Comparison of ENCODE assay signal across 12 mouse cellular contexts in the genomic region with DNA sequence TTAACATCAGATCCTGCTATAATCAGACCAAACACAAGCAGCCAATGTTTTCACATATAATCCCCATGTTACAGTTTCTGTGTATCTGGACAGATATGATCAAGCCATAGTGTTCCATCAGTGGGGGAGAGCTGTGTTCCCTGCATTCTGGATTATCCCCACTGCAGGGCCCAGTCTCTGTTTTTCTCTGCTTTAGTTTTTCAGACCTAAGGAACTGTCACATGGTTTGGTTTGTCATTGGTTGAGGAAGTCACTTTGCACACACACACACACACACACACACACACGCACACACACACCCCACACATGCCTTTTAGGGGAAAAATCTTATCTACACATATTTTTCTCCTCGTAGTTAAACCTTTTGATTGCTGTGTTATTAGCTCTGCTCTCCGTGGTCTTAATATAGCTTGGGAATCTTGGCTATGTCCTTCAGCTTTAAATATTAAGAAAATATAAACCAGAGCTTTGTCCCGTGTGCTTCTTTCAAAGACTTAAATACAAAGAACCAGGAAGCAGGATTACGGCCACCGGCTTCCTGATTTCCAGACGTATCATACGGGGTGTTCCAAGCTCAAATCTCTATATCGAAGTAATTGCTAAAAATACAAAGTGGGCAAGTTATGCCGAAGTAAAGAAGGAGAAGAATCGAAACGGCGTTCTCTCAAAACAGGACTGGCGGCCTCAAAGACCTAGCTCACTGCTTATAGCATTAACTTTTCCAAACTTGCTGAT. TPM values are rescaled to one million over a fixed set of nuclear protein-coding genes. Genes with fewer than 3 reads are reported as not detected.
DNase-seq lines count a peak whose midpoint lies in the region; ATAC-seq lines count a peak whose summit lies in the region.
"Had no signal": no experiment of that assay in that cellular context is flagged by ENCODE, and none has a peak within 500 bp of the region (broad histone marks: within the 10 kb centered on the region; RNA-seq: fewer than 3 reads in every experiment).

No protein-coding gene starts in this region.

- H3K9me3 ChIP-seq in hindbrain, embryonic 15.5 days = no peaks in the 10 kb centered on the region
- no peaks in the 10 kb centered on the region for H3K9me3 ChIP-seq in hindbrain, embryonic 14.5 days (ENCODE audit: control insufficient read depth, low read length)
- no peaks in the 10 kb centered on the region for H3K9me3 ChIP-seq in midbrain, embryonic 11.5 days (ENCODE audit: control insufficient read depth, low read length)
- no peaks in the 10 kb centered on the region for H3K9me3 ChIP-seq in midbrain, embryonic 10.5 days (replicated peaks)
- H3K9me3 ChIP-seq in embryonic facial prominence, embryonic 14.5 days (ENCODE audit: control insufficient read depth, low read length) = no peaks in the 10 kb centered on the region
- no peaks in the 10 kb centered on the region for H3K9me3 ChIP-seq in stomach, embryonic 16.5 days (replicated peaks; ENCODE audit: control insufficient read depth, low read length)
- H3K9me3 ChIP-seq: embryonic facial prominence, embryonic 13.5 days; liver, embryonic 13.5 days; megakaryocyte, embryonic 14.5 days; neural tube, embryonic 12.5 days had no signal

- no peak overlapping the region for H3K9ac ChIP-seq in hindbrain, embryonic 15.5 days
- H3K9ac ChIP-seq in hindbrain, embryonic 14.5 days = no peak overlapping the region
- no peak overlapping the region for H3K9ac ChIP-seq in midbrain, embryonic 11.5 days (ENCODE audit: low read length)
- H3K9ac ChIP-seq in embryonic facial prominence, embryonic 14.5 days (ENCODE audit: low read depth, low read length) = 0 out of 2 replicates have a peak overlapping the region, but pooled peaks have one; percentile 100
- no peak overlapping the region for H3K9ac ChIP-seq in stomach, embryonic 16.5 days (ENCODE audit: low read length)
- H3K9ac ChIP-seq: neural tube, embryonic 12.5 days had no signal

- no peaks in the 10 kb centered on the region for H3K27me3 ChIP-seq in hindbrain, embryonic 15.5 days
- H3K27me3 ChIP-seq in hindbrain, embryonic 14.5 days (ENCODE audit: control insufficient read depth, insufficient read depth, low read length) = no peaks in the 10 kb centered on the region
- H3K27me3 ChIP-seq in midbrain, embryonic 11.5 days (ENCODE audit: control insufficient read depth, insufficient read depth, low read length) = no peaks in the 10 kb centered on the region
- H3K27me3 ChIP-seq in midbrain, embryonic 10.5 days (ENCODE audit: low read depth, poor library complexity, severe bottlenecking) = no peaks in the 10 kb centered on the region
- H3K27me3 ChIP-seq in embryonic facial prominence, embryonic 14.5 days (replicated peaks; ENCODE audit: control insufficient read depth, insufficient read depth, low read length) = no peaks in the 10 kb centered on the region
- no peaks in the 10 kb centered on the region for H3K27me3 ChIP-seq in stomach, embryonic 16.5 days (ENCODE audit: control insufficient read depth, insufficient read depth, low read length)
- H3K27me3 ChIP-seq: embryonic facial prominence, embryonic 13.5 days; megakaryocyte, embryonic 14.5 days; neural tube, embryonic 12.5 days had no signal

- H3K4me1 ChIP-seq in hindbrain, embryonic 15.5 days (replicated peaks) = peaks cover 25% of the 10 kb centered on the region
- H3K4me1 ChIP-seq in hindbrain, embryonic 14.5 days (replicated peaks; ENCODE audit: control insufficient read depth, insufficient read depth, low read length) = peaks cover 21% of the 10 kb centered on the region
- H3K4me1 ChIP-seq in midbrain, embryonic 11.5 days (ENCODE audit: control insufficient read depth, insufficient read depth, low read length) = peaks cover 16% of the 10 kb centered on the region
- H3K4me1 ChIP-seq in midbrain, embryonic 10.5 days = peaks cover 37% of the 10 kb centered on the region
- peaks cover 21% of the 10 kb centered on the region for H3K4me1 ChIP-seq in embryonic facial prominence, embryonic 14.5 days (ENCODE audit: control insufficient read depth, insufficient read depth, low read length)
- H3K4me1 ChIP-seq in stomach, embryonic 16.5 days (ENCODE audit: control insufficient read depth, insufficient read depth, low read length) = peaks cover 19% of the 10 kb centered on the region

- no peak for DNase-seq in hindbrain, embryonic 14.5 days (ENCODE audit: low spot score)
- peak; percentile 82 for DNase-seq in midbrain, embryonic 11.5 days (ENCODE audit: low spot score, missing footprints)
- no peak for DNase-seq in midbrain, embryonic 10.5 days (ENCODE audit: low spot score)
- no peak for DNase-seq in embryonic facial prominence, embryonic 14.5 days (ENCODE audit: low spot score)
- no peak for DNase-seq in right cerebral cortex, postnatal 10 days (ENCODE audit: low spot score in 2 of 2)
- DNase-seq: liver, embryonic 13.5 days; thymus, postnatal 25 days had no signal

- H3K27ac ChIP-seq in hindbrain, embryonic 15.5 days (replicated peaks) = peak overlapping the region; percentile 100
- no peak overlapping the region for H3K27ac ChIP-seq in hindbrain, embryonic 14.5 days
- H3K27ac ChIP-seq in midbrain, embryonic 11.5 days (ENCODE audit: low read depth, low read length) = no peak overlapping the region
- no peak overlapping the region for H3K27ac ChIP-seq in midbrain, embryonic 10.5 days (replicated peaks)
- H3K27ac ChIP-seq in embryonic facial prominence, embryonic 14.5 days (replicated peaks; ENCODE audit: low read depth, low read length) = no peak overlapping the region
- H3K27ac ChIP-seq in stomach, embryonic 16.5 days (ENCODE audit: low read length) = peak overlapping the region; percentile 98; the same call in 1 of the 2 replicates
- H3K27ac ChIP-seq: neural tube, embryonic 12.5 days had no signal

- no peak overlapping the region for H3K4me2 ChIP-seq in hindbrain, embryonic 15.5 days
- no peak overlapping the region for H3K4me2 ChIP-seq in hindbrain, embryonic 14.5 days (replicated peaks)
- H3K4me2 ChIP-seq in midbrain, embryonic 11.5 days = no peak overlapping the region
- H3K4me2 ChIP-seq in embryonic facial prominence, embryonic 14.5 days (ENCODE audit: low read depth, low read length) = no peak overlapping the region
- H3K4me2 ChIP-seq in stomach, embryonic 16.5 days (ENCODE audit: low read depth, low read length) = no peak overlapping the region

- ATAC-seq in hindbrain, embryonic 15.5 days (ENCODE audit: low FRiP score, low read depth) = no peak
- no peak for ATAC-seq in hindbrain, embryonic 14.5 days (ENCODE audit: low FRiP score)
- no peak for ATAC-seq in midbrain, embryonic 11.5 days (ENCODE audit: low FRiP score)
- ATAC-seq in embryonic facial prominence, embryonic 14.5 days (ENCODE audit: low read depth) = no peak
- no peak for ATAC-seq in stomach, embryonic 16.5 days (ENCODE audit: insufficient read depth, low FRiP score)

- WGBS in hindbrain, embryonic 15.5 days = 88% methylated on average over 14 of the region's 14 CpGs
- 88% methylated on average over 14 of the region's 14 CpGs for WGBS in hindbrain, embryonic 14.5 days
- WGBS in midbrain, embryonic 11.5 days = 92% methylated on average over 14 of the region's 14 CpGs
- 92% methylated on average over 14 of the region's 14 CpGs for WGBS in midbrain, embryonic 10.5 days
- WGBS in embryonic facial prominence, embryonic 14.5 days = 80% methylated on average over 14 of the region's 14 CpGs
- 68% methylated on average over 14 of the region's 14 CpGs for WGBS in stomach, embryonic 16.5 days

- no peak overlapping the region for H3K4me3 ChIP-seq in hindbrain, embryonic 15.5 days
- no peak overlapping the region for H3K4me3 ChIP-seq in hindbrain, embryonic 14.5 days (replicated peaks; ENCODE audit: low read length)
- H3K4me3 ChIP-seq in midbrain, embryonic 11.5 days (ENCODE audit: low read depth, low read length) = no peak overlapping the region
- H3K4me3 ChIP-seq in midbrain, embryonic 10.5 days = no peak overlapping the region
- no peak overlapping the region for H3K4me3 ChIP-seq in embryonic facial prominence, embryonic 14.5 days (ENCODE audit: low read depth, low read length)
- H3K4me3 ChIP-seq in stomach, embryonic 16.5 days (replicated peaks; ENCODE audit: low read length) = no peak overlapping the region
- H3K4me3 ChIP-seq: neural tube, embryonic 12.5 days had no signal

- H3K36me3 ChIP-seq in hindbrain, embryonic 15.5 days = no peaks in the 10 kb centered on the region
- no peaks in the 10 kb centered on the region for H3K36me3 ChIP-seq in hindbrain, embryonic 14.5 days (replicated peaks; ENCODE audit: control insufficient read depth, insufficient read depth)
- H3K36me3 ChIP-seq in midbrain, embryonic 11.5 days (ENCODE audit: control insufficient read depth, insufficient read depth, low read length) = no peaks in the 10 kb centered on the region
- H3K36me3 ChIP-seq in midbrain, embryonic 10.5 days = no peaks in the 10 kb centered on the region
- no peaks in the 10 kb centered on the region for H3K36me3 ChIP-seq in embryonic facial prominence, embryonic 14.5 days (ENCODE audit: control insufficient read depth, insufficient read depth, low read length)
- no peaks in the 10 kb centered on the region for H3K36me3 ChIP-seq in stomach, embryonic 16.5 days (ENCODE audit: control insufficient read depth, insufficient read depth, low read length)
- H3K36me3 ChIP-seq: embryonic facial prominence, embryonic 13.5 days; liver, embryonic 13.5 days; neural tube, embryonic 12.5 days had no signal

RNA-seq across cellular contexts. Expression of gene Rhob, which starts 1.9 kb away (rescaled TPM):
- 94.4 and 103 TPM in 2 replicates for polyA plus RNA-seq in hindbrain, embryonic 15.5 days (2015; fragmentation: Nextera tagmentation; extraction: Ambion mirVana)
- polyA plus RNA-seq in hindbrain, embryonic 14.5 days (2014; fragmentation: Nextera tagmentation; extraction: Ambion mirVana) = 113 and 131 TPM in 2 replicates
- polyA plus RNA-seq in midbrain, embryonic 11.5 days (2014; fragmentation: Nextera tagmentation; extraction: Ambion mirVana) = 58.4 and 59.8 TPM in 2 replicates
- polyA plus RNA-seq in midbrain, embryonic 10.5 days (2016; fragmentation: Nextera tagmentation; extraction: Ambion mirVana) = 30.0 and 30.1 TPM in 2 replicates
- 72.8 and 76.8 TPM in 2 replicates for polyA plus RNA-seq in embryonic facial prominence, embryonic 14.5 days (2014; fragmentation: Nextera tagmentation; extraction: Ambion mirVana)
- polyA plus RNA-seq in stomach, embryonic 16.5 days (2015; fragmentation: Nextera tagmentation; extraction: Ambion mirVana) = 32.0 and 34.3 TPM in 2 replicates

Comparison
In these comparisons a context has a peak if more than half of its experiments do, and no peak if none do; other contexts are left out.
1. H3K27ac ChIP-seq: peak in hindbrain, embryonic 15.5 days (single experiment) and stomach, embryonic 16.5 days (single experiment); none in hindbrain, embryonic 14.5 days (single experiment), midbrain, embryonic 11.5 days (single experiment), midbrain, embryonic 10.5 days (single experiment) and embryonic facial prominence, embryonic 14.5 days (single experiment).